Mouse (Mus musculus) left cerebral cortex, adult 8-10 months (tissue): ENCODE measurements at regions not wholly inside any gene's neighbourhood (a gene's known extent, or its start where the extent isn't known, plus 50 kb on each side); places are given as distances from the start of the nearest gene placed in this dataset.

Source experiments
- DNase-seq, 2 experiments: peaks; one replicate each; pipeline ENCODE4 v3.0.0; 2022; ENCODE audit warnings: low spot score in 2 of 2

DNA sequence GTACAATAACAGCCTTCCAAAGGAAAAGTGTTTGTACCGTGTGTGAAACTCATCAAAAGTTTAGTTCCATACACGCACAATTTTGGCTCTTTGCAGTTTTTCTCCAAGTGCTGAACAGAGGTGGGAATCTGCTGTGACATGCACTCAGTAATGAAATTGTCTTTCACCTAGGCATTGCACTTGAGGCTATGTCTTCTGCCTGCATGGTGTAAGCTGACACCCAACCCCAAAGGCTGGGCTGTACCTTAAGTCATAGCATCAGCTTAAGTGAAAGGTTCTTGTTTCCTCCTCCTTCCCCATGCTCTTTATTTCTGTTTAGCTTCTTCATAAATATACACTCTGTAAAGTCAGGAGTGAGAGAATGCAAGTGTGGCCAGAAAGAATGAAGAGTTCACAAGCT lies 313.1 kb downstream of the Spry2 start:
- DNase-seq = no peak

GRCm38 (mm10) chr14:105576266-105576665 lies 317.9 kb downstream of the Ndfip2 start:
- DNase-seq = no peak

DNA sequence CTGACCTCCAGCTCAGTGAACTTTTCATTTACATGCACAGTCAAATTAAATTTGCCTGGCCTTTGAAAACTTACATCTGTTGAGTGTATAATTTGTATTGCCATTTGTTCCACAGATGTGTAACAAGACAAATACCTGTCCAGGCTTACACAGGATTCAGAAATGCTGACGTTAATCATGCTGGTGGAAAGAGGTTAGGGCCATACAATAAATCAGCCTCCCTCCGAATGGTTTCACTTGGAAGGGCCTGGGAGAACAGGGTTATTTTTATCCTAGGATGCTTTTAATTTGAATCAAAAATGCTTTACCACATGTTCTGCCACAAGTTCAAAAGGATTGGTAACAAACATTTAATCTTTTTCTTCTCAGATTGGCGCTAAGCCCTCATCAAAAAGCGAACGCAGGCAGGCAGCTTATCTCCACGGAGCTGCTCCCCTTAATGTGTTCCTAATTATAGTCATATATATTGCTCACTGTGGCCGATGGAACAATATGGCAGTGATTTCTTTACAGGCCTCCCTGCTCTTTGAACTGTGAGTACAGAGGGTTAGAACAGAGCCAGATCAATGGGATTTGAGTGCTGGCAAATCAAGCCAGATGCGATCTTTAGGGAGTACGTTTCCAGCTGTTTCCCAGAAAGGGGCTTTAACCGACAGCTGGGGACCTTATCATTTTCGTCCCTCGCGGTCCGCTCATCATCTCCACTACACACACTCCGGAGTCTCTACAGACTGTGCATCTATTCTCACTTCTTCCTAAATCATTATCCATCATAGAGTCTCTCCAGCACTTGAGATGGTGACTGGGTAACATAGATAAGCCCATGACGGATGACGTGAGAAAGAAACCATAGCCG lies 313.9 kb downstream of the Ndfip2 start:
- no peak for DNase-seq

DNA sequence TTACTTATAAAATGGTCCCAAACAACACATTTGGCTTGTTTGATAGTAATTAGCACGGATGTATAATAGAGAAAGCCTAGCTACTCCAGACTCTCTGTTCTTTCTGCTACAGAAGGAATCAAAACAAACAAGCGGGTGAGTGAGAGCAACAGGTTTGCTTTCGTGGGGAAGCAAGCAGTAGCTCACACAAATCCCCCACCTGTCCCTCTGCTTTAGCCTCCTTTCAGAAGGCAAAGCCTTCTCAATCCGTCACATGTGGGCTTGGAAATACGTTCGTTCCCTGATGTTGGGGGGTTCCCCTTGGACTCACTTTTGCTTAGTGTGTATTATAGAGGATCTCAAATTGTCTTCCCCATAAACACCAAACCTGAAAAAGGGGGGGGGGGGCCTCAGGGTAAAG lies 311.8 kb downstream of the Ndfip2 start:
- DNase-seq = no peak

GRCm38 (mm10) chr14:105565827-105566226 lies 307.5 kb downstream of the Ndfip2 start:
- peak in 1 of 2 experiments; percentile 50 for DNase-seq

DNA sequence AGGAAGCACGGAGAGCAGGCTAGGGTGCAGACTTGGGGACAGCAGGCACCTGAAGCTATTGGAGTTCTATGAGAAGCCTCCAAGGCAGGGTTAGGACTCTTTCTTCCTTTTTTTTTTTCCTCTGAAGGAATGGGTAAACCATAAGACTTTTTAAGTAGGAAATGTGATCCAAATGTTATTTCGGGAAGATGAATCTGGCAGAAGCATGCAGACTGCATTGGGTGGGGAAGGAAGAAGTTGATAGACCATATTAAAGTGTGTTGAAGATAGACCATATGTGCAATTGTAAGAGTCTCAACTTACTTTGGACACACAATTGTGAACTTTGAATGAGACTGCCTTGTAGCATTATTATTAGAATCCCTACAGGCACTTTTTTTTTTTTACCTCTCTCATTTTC lies 304.5 kb downstream of the Ndfip2 start:
- no peak for DNase-seq

DNA sequence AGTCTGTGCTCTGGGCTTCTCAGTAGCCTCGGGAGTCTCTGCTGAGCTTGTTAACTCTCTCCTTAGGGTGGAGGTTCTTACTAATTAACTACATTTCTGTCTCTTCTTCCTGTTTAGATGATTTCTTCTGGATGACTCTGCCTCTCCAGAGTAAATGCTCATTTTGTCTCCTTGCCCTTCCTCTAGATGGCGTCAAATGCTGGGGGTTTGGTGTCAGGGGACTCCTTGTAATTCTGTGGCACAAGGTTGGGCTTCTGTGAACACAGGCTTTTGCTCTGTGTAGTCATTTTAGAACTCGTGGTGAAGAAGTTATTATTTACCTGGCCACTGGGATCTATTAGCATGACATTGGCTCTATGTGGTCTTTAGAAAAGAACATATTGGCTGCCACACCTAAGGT lies 298.4 kb downstream of the Ndfip2 start:
- no peak for DNase-seq

- no peak for DNase-seq
Observed at GRCm38 (mm10) chr14:105544066-105544465, 285.7 kb downstream of the Ndfip2 start.

DNA sequence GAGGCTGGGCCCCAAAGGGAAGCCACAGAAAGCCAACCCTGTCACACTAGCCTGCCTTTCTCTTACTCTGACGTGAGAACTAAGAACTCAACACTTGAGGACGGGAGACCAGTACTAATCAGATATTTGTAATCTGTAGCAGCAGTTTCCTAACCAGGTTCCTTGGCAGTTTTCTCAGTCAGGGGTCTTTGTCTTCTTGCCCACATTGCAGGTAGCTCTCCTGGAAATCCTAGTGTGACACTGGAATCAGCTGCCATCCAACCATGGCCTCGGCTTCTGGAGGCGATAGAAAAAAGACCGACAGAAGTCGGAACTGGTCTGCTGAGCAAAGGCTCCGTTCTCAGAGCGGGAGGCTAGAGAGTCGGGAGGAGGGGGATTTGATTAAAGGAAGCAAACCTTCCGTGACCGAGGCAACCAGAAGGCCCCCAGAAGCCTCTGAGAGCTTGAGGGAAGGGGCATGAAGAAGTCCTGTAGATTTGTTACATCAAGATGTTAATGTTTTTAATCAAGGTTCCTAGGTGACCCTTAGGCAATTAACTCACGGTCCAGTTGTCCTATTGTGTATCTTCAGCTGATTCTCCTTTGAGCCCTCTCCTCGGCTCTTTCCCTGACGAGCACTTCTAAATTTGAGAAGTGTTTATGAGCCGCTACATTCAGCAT lies 284.2 kb downstream of the Ndfip2 start:
- no peak for DNase-seq

DNA sequence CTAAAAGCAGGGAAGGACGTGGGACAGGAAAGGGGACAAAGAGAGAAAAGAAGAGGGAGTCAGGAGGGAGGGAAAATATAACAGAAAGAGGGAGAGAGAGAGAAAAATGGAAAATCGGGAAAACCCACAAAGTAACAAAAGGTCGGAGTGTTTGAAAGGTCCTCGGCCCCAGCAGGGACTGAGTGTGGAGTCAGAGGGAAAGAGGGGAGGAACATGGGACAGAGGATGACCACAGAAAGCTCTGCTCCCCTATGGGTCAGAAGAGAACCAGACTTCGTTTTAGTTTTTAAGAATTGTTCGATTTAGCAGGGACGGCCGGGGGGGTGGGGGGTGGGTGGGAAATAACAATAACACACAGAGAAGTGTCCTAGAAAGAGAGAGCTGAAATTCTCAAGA lies 283.7 kb downstream of the Ndfip2 start:
- no peak for DNase-seq

DNA sequence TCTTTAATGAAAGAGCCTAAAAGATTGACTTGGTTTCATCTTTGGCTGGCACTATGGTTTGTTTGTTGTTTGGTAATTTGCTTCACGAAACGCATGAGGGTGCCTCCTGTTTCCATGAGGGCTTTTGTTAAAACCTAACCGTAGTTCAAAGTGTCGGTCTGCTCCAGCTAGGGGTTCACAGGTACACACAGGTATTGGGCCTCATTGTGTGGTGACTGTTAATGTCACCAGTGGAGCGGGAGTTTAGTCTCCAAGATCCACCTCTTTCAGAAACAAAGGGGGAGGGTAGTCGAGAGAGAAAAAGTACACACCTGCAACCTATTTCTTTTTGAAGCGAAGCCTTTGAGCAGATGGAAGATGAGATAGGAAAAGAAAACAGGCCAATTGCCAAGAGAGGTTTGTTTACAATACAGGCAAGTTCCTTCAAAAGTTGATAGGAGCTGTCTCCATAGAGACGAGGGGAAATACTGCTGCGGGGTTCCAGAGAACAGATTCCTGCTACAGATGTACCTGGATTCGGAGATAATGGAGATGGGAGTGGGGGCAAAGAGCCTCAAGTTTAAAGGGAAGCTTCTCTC lies 273.9 kb downstream of the Ndfip2 start:
- no peak for DNase-seq

- no peak for DNase-seq
Observed at GRCm38 (mm10) chr14:105528107-105528506, 269.7 kb downstream of the Ndfip2 start.

- DNase-seq = no peak
Observed at GRCm38 (mm10) chr14:105523849-105524248, 265.5 kb downstream of the Ndfip2 start.

DNA sequence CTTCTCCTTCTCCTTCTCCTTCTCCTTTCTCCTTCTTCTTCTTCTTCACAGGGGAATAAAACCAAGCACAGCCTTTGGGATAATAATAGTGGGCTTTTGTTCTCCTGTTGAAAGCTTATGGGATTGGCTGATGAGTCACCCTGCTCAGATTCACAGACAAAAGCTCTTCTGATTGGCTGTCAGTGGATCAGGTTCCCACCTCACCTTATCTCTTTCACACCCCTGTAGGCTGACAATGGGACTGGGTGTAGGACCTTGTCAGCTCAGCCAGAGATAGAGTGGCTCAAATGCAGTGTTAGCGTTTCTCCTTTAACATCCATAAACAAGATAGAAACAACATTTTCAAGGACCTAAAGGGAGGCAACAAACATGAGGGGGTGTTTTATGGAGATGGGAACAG lies 263.9 kb downstream of the Ndfip2 start:
- DNase-seq = no peak

DNA sequence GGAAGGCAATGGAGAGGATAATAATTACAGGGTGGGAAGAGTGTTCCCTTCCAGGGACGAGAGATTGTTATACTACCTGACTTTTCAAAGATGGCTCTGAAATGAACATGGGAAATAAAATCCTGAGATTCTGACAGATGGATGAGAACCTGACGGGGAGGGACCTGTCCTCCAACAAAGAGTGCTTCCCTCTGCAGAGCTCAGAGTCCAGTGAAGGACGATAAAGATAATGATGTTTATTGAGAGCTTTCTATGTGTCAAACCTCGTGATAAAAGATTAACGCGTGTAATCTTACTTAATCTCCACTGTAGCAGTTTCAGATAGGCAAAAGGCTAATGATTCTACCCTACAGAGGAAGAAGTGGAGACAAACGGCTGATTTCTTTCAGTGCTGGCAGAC lies 260.3 kb downstream of the Ndfip2 start:
- no peak for DNase-seq

GRCm38 (mm10) chr14:105514413-105514812 lies 256.0 kb downstream of the Ndfip2 start:
- no peak for DNase-seq

DNA sequence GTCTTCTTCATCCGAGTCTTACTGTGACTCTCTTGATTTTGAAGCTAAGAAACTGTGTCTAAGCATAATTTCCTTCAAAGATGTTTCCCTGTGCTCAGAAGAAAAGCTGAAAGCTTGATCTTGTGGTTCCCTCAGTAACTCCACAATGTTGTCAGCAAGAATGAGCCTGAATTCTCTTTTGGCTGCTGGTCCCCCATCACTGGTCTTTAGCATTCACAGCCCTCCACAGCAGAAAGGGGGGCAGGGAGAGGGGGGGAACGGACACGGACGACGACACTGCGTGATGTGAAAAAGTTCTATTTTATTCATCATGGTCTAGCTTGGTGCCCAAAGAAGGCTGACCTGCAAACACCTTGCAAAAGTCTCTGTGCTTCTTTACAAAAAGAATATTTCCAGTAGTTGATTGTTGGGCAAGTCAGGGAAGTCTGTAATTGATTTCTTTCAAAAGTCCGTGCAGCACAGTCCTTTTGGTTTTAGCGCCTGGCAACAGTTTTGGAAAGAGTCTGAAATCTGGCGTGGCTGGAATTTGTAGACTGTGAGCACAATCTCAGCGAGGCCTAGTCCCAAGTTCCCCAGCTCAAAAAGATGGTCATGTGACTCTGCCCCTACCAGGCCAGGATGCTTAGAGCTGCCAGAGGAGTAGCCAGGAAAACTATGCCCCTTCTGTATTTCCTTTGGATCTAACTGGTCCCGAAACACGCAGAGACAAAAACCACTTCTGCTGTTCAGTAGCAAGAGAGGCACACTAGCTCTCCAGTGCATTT lies 254.7 kb downstream of the Ndfip2 start:
- peak in 1 of 2 experiments; percentile 50 for DNase-seq

GRCm38 (mm10) chr14:105511826-105512225 lies 253.5 kb downstream of the Ndfip2 start:
- no peak for DNase-seq

GRCm38 (mm10) chr14:105511135-105511534 lies 252.8 kb downstream of the Ndfip2 start:
- DNase-seq = no peak

- DNase-seq = no peak
Observed at GRCm38 (mm10) chr14:105505261-105505660, 246.9 kb downstream of the Ndfip2 start.

- DNase-seq = no peak
Observed at GRCm38 (mm10) chr14:105504376-105504775, 246.0 kb downstream of the Ndfip2 start.

DNA sequence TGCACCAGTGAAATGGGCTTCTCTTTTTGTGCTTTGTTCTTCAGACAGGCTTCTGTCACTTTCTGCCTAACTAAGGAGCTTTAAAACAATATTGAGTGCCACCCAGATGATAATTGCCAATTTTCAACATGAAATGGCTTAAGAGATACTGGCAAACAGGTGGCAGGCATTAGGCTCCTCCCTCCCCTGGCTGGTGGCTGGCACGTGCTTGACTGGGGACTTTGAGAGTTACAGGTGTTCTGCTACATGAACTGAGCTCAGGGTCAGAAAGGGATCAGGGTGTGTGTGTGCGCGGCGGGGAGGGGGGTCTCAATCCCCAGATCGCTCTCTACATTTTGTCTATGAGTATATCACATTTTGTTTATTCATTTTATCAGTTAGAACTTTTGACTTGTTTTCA lies 245.4 kb downstream of the Ndfip2 start:
- DNase-seq = no peak
